Mouse (Mus musculus): Measurements from ENCODE around the gene Mdfic. TPM values are rescaled to one million over a fixed set of nuclear protein-coding genes. Genes with fewer than 3 reads are reported as not detected.
"Not testable (repeated sequence)": the region's sequence is repeated elsewhere in the genome, so short reads cannot be mapped to it uniquely, and the experiment has no call there.

Mdfic gene
- 8.5 and 9.9 TPM in 2 replicates for polyA plus RNA-seq (2014; fragmentation: Nextera tagmentation; extraction: Ambion mirVana)

- ATAC-seq (replicated peaks; ENCODE audit: insufficient number of reproducible peaks, low FRiP score, low TSS enrichment, low read depth) (peak; percentile 68), DNase-seq (ENCODE audit: low spot score) (no peak)
- H3K4me1 ChIP-seq (ENCODE audit: control insufficient read depth, insufficient read depth, low read length) = no peaks in the 10 kb centered on the region; the same call in 1 of the 2 replicates
Observed at GRCm38 (mm10) chr6:15720461-15720817, at the start of gene Mdfic. TSS of gene Mdfic (plus strand) at chr6:15720661.

GRCm38 (mm10) chr6:15671364-15671763 lies 49.1 kb upstream of the Mdfic start:
- no peak overlapping the region for H3K27ac ChIP-seq (replicated peaks; ENCODE audit: low read depth, low read length)
- H3K36me3 ChIP-seq (replicated peaks; ENCODE audit: control insufficient read depth, insufficient read depth, low read depth, low read length) = no peaks in the 10 kb centered on the region
- ATAC-seq (replicated peaks; ENCODE audit: insufficient number of reproducible peaks, low FRiP score, low TSS enrichment, low read depth) (no peak), DNase-seq (ENCODE audit: low spot score) (no peak)
- H3K9ac ChIP-seq (replicated peaks; ENCODE audit: low read length) = no peak overlapping the region
- no peaks in the 10 kb centered on the region for H3K27me3 ChIP-seq (ENCODE audit: control insufficient read depth, insufficient read depth, low read length)
- no peak overlapping the region for H3K4me3 ChIP-seq (ENCODE audit: low read depth, low read length)
- H3K9me3 ChIP-seq (replicated peaks; ENCODE audit: control insufficient read depth, low read length) = no peaks in the 10 kb centered on the region
- no peak overlapping the region for H3K4me2 ChIP-seq (ENCODE audit: low read depth, low read length)
- H3K4me1 ChIP-seq (ENCODE audit: control insufficient read depth, insufficient read depth, low read length) = no peaks in the 10 kb centered on the region

More at GRCm38 (mm10) chr6:15720461-15720817, at the start of gene Mdfic:
- under 1% methylated on average over 16 of the region's 16 CpGs for WGBS
- Histone ChIP-seq H3K4me2 (ENCODE audit: low read depth, low read length) (peak within 1 kb of the TSS; percentile 92), H3K9me3 (replicated peaks; ENCODE audit: control insufficient read depth, low read length) (no peaks in the 10 kb centered on the region), H3K27ac (replicated peaks; ENCODE audit: low read depth, low read length) (peak within 1 kb of the TSS; percentile 56; the same call in 1 of the 2 replicates), H3K9ac (replicated peaks; ENCODE audit: low read length) (peak within 1 kb of the TSS; percentile 87), H3K27me3 (ENCODE audit: control insufficient read depth, insufficient read depth, low read length) (no peaks in the 10 kb centered on the region), H3K36me3 (replicated peaks; ENCODE audit: control insufficient read depth, insufficient read depth, low read depth, low read length) (no peaks in the 10 kb centered on the region), H3K4me3 (ENCODE audit: low read depth, low read length) (peak within 1 kb of the TSS; percentile 58)

- H3K27me3 ChIP-seq (ENCODE audit: control insufficient read depth, insufficient read depth, low read length) = no peaks in the 10 kb centered on the region
- 93% methylated on average over 4 of the region's 4 CpGs for WGBS
Observed at GRCm38 (mm10) chr6:15710080-15710479, 10.4 kb upstream of the Mdfic start.

GRCm38 (mm10) chr6:15710706-15711105 lies 9.8 kb upstream of the Mdfic start:
- no peaks in the 10 kb centered on the region for H3K4me1 ChIP-seq (ENCODE audit: control insufficient read depth, insufficient read depth, low read length)
- no peak overlapping the region for H3K4me2 ChIP-seq (ENCODE audit: low read depth, low read length)
- 83% methylated on average over 7 of the region's 7 CpGs for WGBS
- H3K27me3 ChIP-seq (ENCODE audit: control insufficient read depth, insufficient read depth, low read length) = no peaks in the 10 kb centered on the region
- no peaks in the 10 kb centered on the region for H3K36me3 ChIP-seq (replicated peaks; ENCODE audit: control insufficient read depth, insufficient read depth, low read depth, low read length)
- no peaks in the 10 kb centered on the region for H3K9me3 ChIP-seq (replicated peaks; ENCODE audit: control insufficient read depth, low read length)
- ATAC-seq (replicated peaks; ENCODE audit: insufficient number of reproducible peaks, low FRiP score, low TSS enrichment, low read depth) (no peak), DNase-seq (ENCODE audit: low spot score) (no peak)
- H3K27ac ChIP-seq (replicated peaks; ENCODE audit: low read depth, low read length) = no peak overlapping the region
- no peak overlapping the region for H3K9ac ChIP-seq (replicated peaks; ENCODE audit: low read length)
- no peak overlapping the region for H3K4me3 ChIP-seq (ENCODE audit: low read depth, low read length)

More at GRCm38 (mm10) chr6:15710080-15710479, 10.4 kb upstream of the Mdfic start:
- no peaks in the 10 kb centered on the region for H3K4me1 ChIP-seq (ENCODE audit: control insufficient read depth, insufficient read depth, low read length)
- H3K4me2 ChIP-seq (ENCODE audit: low read depth, low read length) = no peak overlapping the region
- H3K36me3 ChIP-seq (replicated peaks; ENCODE audit: control insufficient read depth, insufficient read depth, low read depth, low read length) = no peaks in the 10 kb centered on the region
- H3K4me3 ChIP-seq (ENCODE audit: low read depth, low read length) = no peak overlapping the region
- DNase-seq (ENCODE audit: low spot score) (no peak), ATAC-seq (replicated peaks; ENCODE audit: insufficient number of reproducible peaks, low FRiP score, low TSS enrichment, low read depth) (no peak)
- no peak overlapping the region for H3K27ac ChIP-seq (replicated peaks; ENCODE audit: low read depth, low read length)
- no peak overlapping the region for H3K9ac ChIP-seq (replicated peaks; ENCODE audit: low read length)
- H3K9me3 ChIP-seq (replicated peaks; ENCODE audit: control insufficient read depth, low read length) = no peaks in the 10 kb centered on the region

GRCm38 (mm10) chr6:15712860-15713385 lies 7.5 kb upstream of the Mdfic start:
- Histone ChIP-seq H3K4me2 (ENCODE audit: low read depth, low read length) (no peak overlapping the region), H3K36me3 (replicated peaks; ENCODE audit: control insufficient read depth, insufficient read depth, low read depth, low read length) (no peaks in the 10 kb centered on the region), H3K9ac (replicated peaks; ENCODE audit: low read length) (no peak overlapping the region), H3K9me3 (replicated peaks; ENCODE audit: control insufficient read depth, low read length) (no peaks in the 10 kb centered on the region), H3K27me3 (ENCODE audit: control insufficient read depth, insufficient read depth, low read length) (no peaks in the 10 kb centered on the region), H3K27ac (replicated peaks; ENCODE audit: low read depth, low read length) (no peak overlapping the region), H3K4me3 (ENCODE audit: low read depth, low read length) (no peak overlapping the region), H3K4me1 (ENCODE audit: control insufficient read depth, insufficient read depth, low read length) (no peaks in the 10 kb centered on the region)
- no peak for DNase-seq (ENCODE audit: low spot score)
- 38% methylated on average over 2 of the region's 2 CpGs for WGBS
- no peak for ATAC-seq (replicated peaks; ENCODE audit: insufficient number of reproducible peaks, low FRiP score, low TSS enrichment, low read depth)

- H3K9me3 ChIP-seq (replicated peaks; ENCODE audit: control insufficient read depth, low read length); ATAC-seq (replicated peaks; ENCODE audit: insufficient number of reproducible peaks, low FRiP score, low TSS enrichment, low read depth); H3K9ac ChIP-seq (replicated peaks; ENCODE audit: low read length); H3K27me3 ChIP-seq (ENCODE audit: control insufficient read depth, insufficient read depth, low read length); H3K4me1 ChIP-seq (ENCODE audit: control insufficient read depth, insufficient read depth, low read length); H3K4me3 ChIP-seq (ENCODE audit: low read depth, low read length); H3K4me2 ChIP-seq (ENCODE audit: low read depth, low read length); H3K36me3 ChIP-seq (replicated peaks; ENCODE audit: control insufficient read depth, insufficient read depth, low read depth, low read length); H3K27ac ChIP-seq (replicated peaks; ENCODE audit: low read depth, low read length); DNase-seq (ENCODE audit: low spot score): not testable (repeated sequence)
- WGBS = 91% methylated on average over 1 of the region's 1 CpGs
Observed at GRCm38 (mm10) chr6:15714036-15714435, 6.4 kb upstream of the Mdfic start.

- no peak overlapping the region for H3K9ac ChIP-seq (replicated peaks; ENCODE audit: low read length)
- no peak overlapping the region for H3K4me2 ChIP-seq (ENCODE audit: low read depth, low read length)
- H3K27me3 ChIP-seq (ENCODE audit: control insufficient read depth, insufficient read depth, low read length) = no peaks in the 10 kb centered on the region
- no peaks in the 10 kb centered on the region for H3K4me1 ChIP-seq (ENCODE audit: control insufficient read depth, insufficient read depth, low read length)
- no peak for ATAC-seq (replicated peaks; ENCODE audit: insufficient number of reproducible peaks, low FRiP score, low TSS enrichment, low read depth)
- H3K27ac ChIP-seq (replicated peaks; ENCODE audit: low read depth, low read length) = no peak overlapping the region
- no peaks in the 10 kb centered on the region for H3K36me3 ChIP-seq (replicated peaks; ENCODE audit: control insufficient read depth, insufficient read depth, low read depth, low read length)
- WGBS = 95% methylated on average over 2 of the region's 2 CpGs
- H3K9me3 ChIP-seq (replicated peaks; ENCODE audit: control insufficient read depth, low read length) = no peaks in the 10 kb centered on the region
- H3K4me3 ChIP-seq (ENCODE audit: low read depth, low read length) = no peak overlapping the region
- DNase-seq (ENCODE audit: low spot score) = no peak
Observed at GRCm38 (mm10) chr6:15714996-15715844, 5.2 kb upstream of the Mdfic start.

GRCm38 (mm10) chr6:15719919-15720318 lies 542 bp upstream of the Mdfic start:
- DNase-seq (ENCODE audit: low spot score) = peak; percentile 38
- H3K9me3 ChIP-seq (replicated peaks; ENCODE audit: control insufficient read depth, low read length) = no peaks in the 10 kb centered on the region
- H3K4me3 ChIP-seq (ENCODE audit: low read depth, low read length) = no peak overlapping the region
- H3K4me1 ChIP-seq (ENCODE audit: control insufficient read depth, insufficient read depth, low read length) = no peaks in the 10 kb centered on the region; the same call in 1 of the 2 replicates
- 59% methylated on average over 6 of the region's 6 CpGs for WGBS
- no peaks in the 10 kb centered on the region for H3K36me3 ChIP-seq (replicated peaks; ENCODE audit: control insufficient read depth, insufficient read depth, low read depth, low read length)
- no peak overlapping the region for H3K4me2 ChIP-seq (ENCODE audit: low read depth, low read length)
- no peak overlapping the region for H3K9ac ChIP-seq (replicated peaks; ENCODE audit: low read length)
- no peak for ATAC-seq (replicated peaks; ENCODE audit: insufficient number of reproducible peaks, low FRiP score, low TSS enrichment, low read depth)
- no peak overlapping the region for H3K27ac ChIP-seq (replicated peaks; ENCODE audit: low read depth, low read length)
- H3K27me3 ChIP-seq (ENCODE audit: control insufficient read depth, insufficient read depth, low read length) = no peaks in the 10 kb centered on the region

All from embryonic facial prominence, embryonic 11.5 days (tissue).